Mouse (Mus musculus): ENCODE measurements around the gene Dagla. TPM values are rescaled to one million over a fixed set of nuclear protein-coding genes. Genes with fewer than 3 reads are reported as not detected.

Dagla gene
- total and polyA plus RNA-seq, 3 experiments: 0.11 TPM; not detected in 2

- Histone ChIP-seq H3K4me1 (ENCODE audit: insufficient read depth, low read depth, low read length) (no peaks in the 10 kb centered on the region), H3K36me3 (replicated peaks) (no peaks in the 10 kb centered on the region), H3K27me3 (ENCODE audit: insufficient read depth, low read length) (peaks cover 3% of the 10 kb centered on the region; the same call in 1 of the 2 replicates), H3K4me3 (ENCODE audit: low read depth, low read length) (no peak overlapping the region), H3K9me3 (replicated peaks) (no peaks in the 10 kb centered on the region)
- no peak for DNase-seq (ENCODE audit: low spot score)
- no peak for TF ChIP-seq POLR2AphosphoS5 (IDR thresholded peaks at IDR 0.05; ENCODE audit: insufficient replicate concordance, low read depth, low read length)
- TF ChIP-seq GATA2 (IDR thresholded peaks at IDR 0.05; ENCODE audit: borderline replicate concordance, low read depth, low read length): no peak
- no peak for TF ChIP-seq CTCF (IDR thresholded peaks at IDR 0.05; ENCODE audit: low read depth, low read length)
- ATAC-seq (ENCODE audit: extremely low read depth, insufficient number of reproducible peaks, low FRiP score, poor library complexity, severe bottlenecking): no peak
Measured at GRCm38 (mm10) chr19:10316956-10317355, 12.3 kb upstream of the Dagla start.

- Histone ChIP-seq H3K4me3 (ENCODE audit: low read depth, low read length) (no peak overlapping the region), H3K9me3 (replicated peaks) (no peaks in the 10 kb centered on the region), H3K27me3 (ENCODE audit: insufficient read depth, low read length) (peaks cover 3% of the 10 kb centered on the region; the same call in 1 of the 2 replicates), H3K4me1 (ENCODE audit: insufficient read depth, low read depth, low read length) (no peaks in the 10 kb centered on the region), H3K36me3 (replicated peaks) (no peaks in the 10 kb centered on the region)
- TF ChIP-seq GATA1 (IDR thresholded peaks at IDR 0.05; ENCODE audit: borderline replicate concordance, low read length) (no peak), TAL1 (conservative IDR thresholded peaks at IDR 0.05; ENCODE audit: low read depth, low read length) (no peak), POLR2AphosphoS5 (IDR thresholded peaks at IDR 0.05; ENCODE audit: insufficient replicate concordance, low read depth, low read length) (no peak), CTCF (IDR thresholded peaks at IDR 0.05; ENCODE audit: low read depth, low read length) (no peak), GATA2 (IDR thresholded peaks at IDR 0.05; ENCODE audit: borderline replicate concordance, low read depth, low read length) (no peak)
- DNase-seq (ENCODE audit: low spot score) (no peak), ATAC-seq (ENCODE audit: extremely low read depth, insufficient number of reproducible peaks, low FRiP score, poor library complexity, severe bottlenecking) (no peak)
Measured at GRCm38 (mm10) chr19:10312072-10312471, 7.4 kb upstream of the Dagla start.

DNA sequence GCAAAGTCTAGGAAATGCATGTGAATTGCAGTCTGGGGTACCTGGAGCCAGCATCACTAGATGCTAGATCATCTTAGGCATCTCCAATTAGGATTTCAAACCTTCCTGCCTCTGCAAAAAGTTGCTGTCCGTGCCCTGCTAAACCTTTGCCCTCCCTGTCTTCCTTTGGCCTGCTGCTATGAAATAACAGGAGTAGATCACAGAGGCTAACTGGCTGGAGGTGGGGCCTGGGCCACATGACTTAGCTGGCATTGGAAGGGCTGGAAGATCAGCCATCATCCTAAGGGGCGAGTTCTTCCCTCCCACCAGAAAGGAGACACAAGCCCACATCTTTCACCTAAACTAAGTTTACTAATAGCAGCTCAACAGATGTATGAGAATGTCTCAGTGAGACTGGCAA lies 4.3 kb upstream of the Dagla start:
- peaks cover 3% of the 10 kb centered on the region; the same call in 1 of the 2 replicates for H3K27me3 ChIP-seq (ENCODE audit: insufficient read depth, low read length)
- DNase-seq (ENCODE audit: low spot score): no peak
- no peak for TF ChIP-seq POLR2AphosphoS5 (IDR thresholded peaks at IDR 0.05; ENCODE audit: insufficient replicate concordance, low read depth, low read length)
- TF ChIP-seq GATA2 (IDR thresholded peaks at IDR 0.05; ENCODE audit: borderline replicate concordance, low read depth, low read length): no peak
- no peak for TF ChIP-seq CTCF (IDR thresholded peaks at IDR 0.05; ENCODE audit: low read depth, low read length)

DNA sequence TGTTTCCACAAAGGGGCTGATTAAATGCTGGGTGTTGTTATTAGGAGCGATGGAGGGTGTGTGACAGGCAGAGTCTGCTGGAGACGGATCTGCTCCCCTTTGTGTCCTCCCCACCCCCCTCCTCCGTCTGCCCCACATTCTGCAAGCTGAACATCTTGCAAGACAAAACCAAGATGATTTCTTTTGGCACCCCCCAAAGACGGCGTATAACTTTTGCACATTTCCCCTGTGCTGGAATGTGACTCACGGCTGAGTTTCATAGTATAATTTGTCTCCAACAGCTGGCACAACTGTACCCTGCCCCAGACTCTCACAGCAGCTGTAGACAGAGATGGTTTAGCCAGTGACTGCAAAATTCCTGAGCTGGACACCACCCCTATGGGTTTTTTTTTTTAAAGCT lies 3.3 kb upstream of the Dagla start:
- no peaks in the 10 kb centered on the region for H3K9me3 ChIP-seq (replicated peaks)
- no peak for ATAC-seq (ENCODE audit: extremely low read depth, insufficient number of reproducible peaks, low FRiP score, poor library complexity, severe bottlenecking)
- TF ChIP-seq TAL1 (conservative IDR thresholded peaks at IDR 0.05; ENCODE audit: low read depth, low read length) (no peak), GATA2 (IDR thresholded peaks at IDR 0.05; ENCODE audit: borderline replicate concordance, low read depth, low read length) (no peak), POLR2AphosphoS5 (IDR thresholded peaks at IDR 0.05; ENCODE audit: insufficient replicate concordance, low read depth, low read length) (no peak), CTCF (IDR thresholded peaks at IDR 0.05; ENCODE audit: low read depth, low read length) (no peak), GATA1 (IDR thresholded peaks at IDR 0.05; ENCODE audit: borderline replicate concordance, low read length) (no peak)
- H3K4me1 ChIP-seq (ENCODE audit: insufficient read depth, low read depth, low read length): no peaks in the 10 kb centered on the region; the same call in 1 of the 2 replicates
- H3K4me3 ChIP-seq (ENCODE audit: low read depth, low read length): no peak overlapping the region
- peaks cover 3% of the 10 kb centered on the region; the same call in 1 of the 2 replicates for H3K27me3 ChIP-seq (ENCODE audit: insufficient read depth, low read length)
- no peaks in the 10 kb centered on the region for H3K36me3 ChIP-seq (replicated peaks)
- no peak for DNase-seq (ENCODE audit: low spot score)

More for the DNA sequence above, 4.3 kb upstream of the Dagla start:
- no peaks in the 10 kb centered on the region; the same call in 1 of the 2 replicates for H3K4me1 ChIP-seq (ENCODE audit: insufficient read depth, low read depth, low read length)
- H3K9me3 ChIP-seq (replicated peaks): no peaks in the 10 kb centered on the region
- H3K36me3 ChIP-seq (replicated peaks): no peaks in the 10 kb centered on the region
- H3K4me3 ChIP-seq (ENCODE audit: low read depth, low read length): no peak overlapping the region
- ATAC-seq (ENCODE audit: extremely low read depth, insufficient number of reproducible peaks, low FRiP score, poor library complexity, severe bottlenecking): no peak

DNA sequence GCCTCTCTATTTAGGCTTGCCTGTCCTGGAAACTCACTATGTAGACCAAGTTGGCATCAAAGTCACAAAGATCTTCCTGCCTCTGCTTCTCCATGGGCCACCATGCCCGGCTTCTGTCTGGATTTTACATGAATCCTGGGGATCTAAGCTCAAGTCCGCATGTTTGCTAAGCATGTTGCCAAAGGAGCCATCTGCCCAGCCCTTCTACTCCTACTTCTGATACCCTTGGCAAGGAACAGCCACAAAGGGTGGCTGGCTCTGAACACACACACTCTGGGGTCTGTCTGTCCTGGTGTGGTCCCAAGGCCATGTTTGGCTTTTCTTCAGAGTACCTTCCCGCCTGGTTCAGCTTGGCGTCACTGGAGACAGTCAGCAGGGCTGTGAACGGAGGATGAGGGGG lies 2.7 kb upstream of the Dagla start:
- TF ChIP-seq TAL1 (conservative IDR thresholded peaks at IDR 0.05; ENCODE audit: low read depth, low read length) (no peak), CTCF (IDR thresholded peaks at IDR 0.05; ENCODE audit: low read depth, low read length) (no peak), GATA1 (IDR thresholded peaks at IDR 0.05; ENCODE audit: borderline replicate concordance, low read length) (no peak), GATA2 (IDR thresholded peaks at IDR 0.05; ENCODE audit: borderline replicate concordance, low read depth, low read length) (no peak), POLR2AphosphoS5 (IDR thresholded peaks at IDR 0.05; ENCODE audit: insufficient replicate concordance, low read depth, low read length) (no peak)
- no peak for ATAC-seq (ENCODE audit: extremely low read depth, insufficient number of reproducible peaks, low FRiP score, poor library complexity, severe bottlenecking)
- Histone ChIP-seq H3K4me3 (ENCODE audit: low read depth, low read length) (no peak overlapping the region), H3K27me3 (ENCODE audit: insufficient read depth, low read length) (peaks cover 3% of the 10 kb centered on the region; the same call in 1 of the 2 replicates), H3K9me3 (replicated peaks) (no peaks in the 10 kb centered on the region), H3K36me3 (replicated peaks) (no peaks in the 10 kb centered on the region), H3K4me1 (ENCODE audit: insufficient read depth, low read depth, low read length) (no peaks in the 10 kb centered on the region; the same call in 1 of the 2 replicates)
- no peak for DNase-seq (ENCODE audit: low spot score)

GRCm38 (mm10) chr19:10306521-10307243 lies 2.0 kb upstream of the Dagla start:
- Histone ChIP-seq H3K4me1 (ENCODE audit: insufficient read depth, low read depth, low read length) (no peaks in the 10 kb centered on the region; the same call in 1 of the 2 replicates), H3K4me3 (ENCODE audit: low read depth, low read length) (no peak overlapping the region), H3K9me3 (replicated peaks) (no peaks in the 10 kb centered on the region), H3K36me3 (replicated peaks) (no peaks in the 10 kb centered on the region), H3K27me3 (ENCODE audit: insufficient read depth, low read length) (no peaks in the 10 kb centered on the region; the same call in 1 of the 2 replicates)
- DNase-seq (ENCODE audit: low spot score) (no peak), ATAC-seq (ENCODE audit: extremely low read depth, insufficient number of reproducible peaks, low FRiP score, poor library complexity, severe bottlenecking) (no peak)
- no peak for TF ChIP-seq GATA2 (IDR thresholded peaks at IDR 0.05; ENCODE audit: borderline replicate concordance, low read depth, low read length)
- no peak for TF ChIP-seq POLR2AphosphoS5 (IDR thresholded peaks at IDR 0.05; ENCODE audit: insufficient replicate concordance, low read depth, low read length)
- no peak for TF ChIP-seq GATA1 (IDR thresholded peaks at IDR 0.05; ENCODE audit: borderline replicate concordance, low read length)
- no peak for TF ChIP-seq TAL1 (conservative IDR thresholded peaks at IDR 0.05; ENCODE audit: low read depth, low read length)
- TF ChIP-seq CTCF (IDR thresholded peaks at IDR 0.05; ENCODE audit: low read depth, low read length): no peak

Measured in G1E (cell line).